Mouse (Mus musculus): ENCODE data around the gene 1300017J02Rik.

DNA sequence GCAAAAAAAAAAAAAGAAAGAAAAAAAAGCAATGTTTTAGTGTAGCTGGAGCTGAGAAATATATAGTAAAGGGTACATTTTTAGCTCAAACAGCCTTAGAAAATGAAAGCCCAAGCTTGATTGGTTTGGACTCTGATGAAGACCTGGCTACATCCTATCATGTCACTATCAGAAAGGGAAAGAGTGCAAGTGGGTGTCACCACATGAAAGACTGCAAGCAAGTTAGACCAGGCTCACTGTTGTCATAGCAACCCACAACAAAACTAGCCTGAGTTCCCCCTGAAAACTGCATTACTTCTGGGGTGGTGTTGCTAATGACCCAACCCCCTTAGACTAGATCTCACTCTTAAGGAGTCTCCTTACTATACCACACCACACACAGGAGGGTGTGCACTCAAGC, 32.0 kb upstream of the 1300017J02Rik start:
- TF ChIP-seq MYOG (IDR thresholded peaks at IDR 0.05; ENCODE audit: control insufficient read depth, extremely low read depth, insufficient read length) (no peak), MAX (IDR thresholded peaks at IDR 0.05) (no peak), MYOD1 (IDR thresholded peaks at IDR 0.05; ENCODE audit: control insufficient read depth, insufficient read length, low read depth) (no peak), CTCF (IDR thresholded peaks at IDR 0.05; ENCODE audit: control insufficient read depth, insufficient read depth, insufficient read length) (no peak), FOSL1 (IDR thresholded peaks at IDR 0.05; ENCODE audit: insufficient read depth, low read length, poor library complexity, severe bottlenecking) (no peak), USF1 (IDR thresholded peaks at IDR 0.05; ENCODE audit: low read depth) (no peak)
